Mouse (Mus musculus) hematopoietic stem cell, adult 5-6 weeks (primary cell): Measurements from ENCODE around the gene Dmrta1. TPM values are rescaled to one million over a fixed set of nuclear protein-coding genes. Genes with fewer than 3 reads are reported as not detected.

Experiments used
- ATAC-seq, 2 experiments: fragments of 125-278 bp in 1 of 2; replicated peaks in 1 of 2; 2 replicates each; pipeline ENCODE4 v1.8.0; 2016 to 2017; ENCODE audit warnings: inconsistent platforms in 2 of 2, mild to moderate bottlenecking in 2 of 2, moderate number of reproducible peaks in 2 of 2, low read depth in 1 of 2, moderate TSS enrichment in 1 of 2; ENCODE audit not compliant: low FRiP score in 2 of 2, poor library complexity in 2 of 2, severe bottlenecking in 2 of 2, insufficient read depth in 1 of 2, low TSS enrichment in 1 of 2
- total RNA-seq: library from RNA; stranded (forward); fragments of 172-1452, 232-1000 nt; gene quantifications from 2 replicates; pipeline ENCODE4 v1.2.3, GENCODE M21; 2017

Dmrta1 gene
- not detected in 2 replicates for total RNA-seq

- no peak for ATAC-seq
Observed at GRCm38 (mm10) chr4:89679195-89679594, at the start of gene Dmrta1. TSS of gene Dmrta1 (plus strand) at chr4:89679436.

GRCm38 (mm10) chr4:89630374-89631079 is 48.7 kb upstream of the Dmrta1 start:
- no peak for ATAC-seq

GRCm38 (mm10) chr4:89631560-89631959 is 47.7 kb upstream of the Dmrta1 start:
- ATAC-seq = no peak

- no peak for ATAC-seq
Observed at GRCm38 (mm10) chr4:89638651-89639050, 40.6 kb upstream of the Dmrta1 start.

GRCm38 (mm10) chr4:89644235-89645115 is 34.8 kb upstream of the Dmrta1 start:
- no peak for ATAC-seq

GRCm38 (mm10) chr4:89650352-89651311 is 28.6 kb upstream of the Dmrta1 start:
- ATAC-seq = no peak

GRCm38 (mm10) chr4:89651312-89651686 is 27.9 kb upstream of the Dmrta1 start:
- ATAC-seq = no peak

GRCm38 (mm10) chr4:89651779-89652178 is 27.5 kb upstream of the Dmrta1 start:
- ATAC-seq = no peak

GRCm38 (mm10) chr4:89663406-89663805 is 15.8 kb upstream of the Dmrta1 start:
- ATAC-seq = no peak

GRCm38 (mm10) chr4:89674711-89675110 is 4.5 kb upstream of the Dmrta1 start:
- ATAC-seq = no peak

- no peak for ATAC-seq
Observed at GRCm38 (mm10) chr4:89677903-89678302, 1.3 kb upstream of the Dmrta1 start.

GRCm38 (mm10) chr4:89678713-89679112 is 523 bp upstream of the Dmrta1 start:
- no peak for ATAC-seq

GRCm38 (mm10) chr4:89687961-89688803 is 8.9 kb downstream of the Dmrta1 start:
- peak; percentile 51 to 68 for ATAC-seq

- peak; percentile 43 to 49; a peak in 2 of 4 replicates for ATAC-seq
Observed at GRCm38 (mm10) chr4:89688804-89689497, 9.7 kb downstream of the Dmrta1 start.

- no peak for ATAC-seq
Observed at GRCm38 (mm10) chr4:89691936-89692335, 12.7 kb downstream of the Dmrta1 start.

- ATAC-seq = no peak
Observed at GRCm38 (mm10) chr4:89692780-89693179, 13.5 kb downstream of the Dmrta1 start.
